Mouse (Mus musculus) yolk sac, embryonic 10.5 days (tissue): ENCODE data around the gene Kcnk7.

Experiments
- DNase-seq: peaks from one replicate; pipeline ENCODE4 v3.0.0-alpha.2; 2017; ENCODE audit warnings: low spot score

Kcnk7 gene

DNA sequence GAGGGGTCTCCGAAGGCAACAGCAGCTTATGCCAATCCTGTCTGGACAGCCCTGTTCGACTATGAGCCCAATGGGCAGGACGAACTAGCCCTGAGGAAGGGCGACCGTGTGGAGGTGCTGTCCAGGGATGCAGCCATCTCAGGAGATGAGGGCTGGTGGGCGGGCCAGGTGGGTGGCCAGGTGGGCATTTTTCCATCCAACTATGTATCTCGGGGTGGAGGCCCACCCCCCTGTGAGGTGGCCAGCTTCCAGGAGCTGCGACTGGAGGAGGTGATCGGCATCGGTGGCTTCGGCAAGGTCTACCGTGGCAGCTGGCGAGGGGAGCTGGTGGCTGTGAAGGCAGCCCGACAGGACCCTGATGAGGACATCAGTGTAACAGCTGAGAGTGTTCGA lies 13.8 kb upstream of the Kcnk7 start:
- no peak for DNase-seq

DNA sequence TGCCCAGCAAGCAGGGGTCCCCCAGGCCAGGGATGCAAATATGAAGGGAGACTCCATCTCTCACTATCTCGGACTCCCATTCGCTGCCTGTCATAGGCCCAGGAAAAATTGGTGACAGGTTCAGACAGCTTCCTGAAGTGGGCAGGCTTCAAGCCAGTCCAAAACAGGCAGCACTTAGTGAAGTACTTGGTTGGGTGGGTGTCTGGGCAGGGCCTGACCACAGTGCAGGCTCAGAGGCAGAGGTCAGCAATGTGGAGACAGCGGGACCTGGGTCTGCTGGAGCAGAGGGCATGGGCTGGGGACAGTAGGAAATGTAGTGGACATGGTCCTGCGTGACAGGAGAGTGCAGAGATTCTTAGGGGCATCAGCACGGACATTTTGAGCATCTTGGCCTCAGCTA lies 12.6 kb upstream of the Kcnk7 start:
- no peak for DNase-seq

DNA sequence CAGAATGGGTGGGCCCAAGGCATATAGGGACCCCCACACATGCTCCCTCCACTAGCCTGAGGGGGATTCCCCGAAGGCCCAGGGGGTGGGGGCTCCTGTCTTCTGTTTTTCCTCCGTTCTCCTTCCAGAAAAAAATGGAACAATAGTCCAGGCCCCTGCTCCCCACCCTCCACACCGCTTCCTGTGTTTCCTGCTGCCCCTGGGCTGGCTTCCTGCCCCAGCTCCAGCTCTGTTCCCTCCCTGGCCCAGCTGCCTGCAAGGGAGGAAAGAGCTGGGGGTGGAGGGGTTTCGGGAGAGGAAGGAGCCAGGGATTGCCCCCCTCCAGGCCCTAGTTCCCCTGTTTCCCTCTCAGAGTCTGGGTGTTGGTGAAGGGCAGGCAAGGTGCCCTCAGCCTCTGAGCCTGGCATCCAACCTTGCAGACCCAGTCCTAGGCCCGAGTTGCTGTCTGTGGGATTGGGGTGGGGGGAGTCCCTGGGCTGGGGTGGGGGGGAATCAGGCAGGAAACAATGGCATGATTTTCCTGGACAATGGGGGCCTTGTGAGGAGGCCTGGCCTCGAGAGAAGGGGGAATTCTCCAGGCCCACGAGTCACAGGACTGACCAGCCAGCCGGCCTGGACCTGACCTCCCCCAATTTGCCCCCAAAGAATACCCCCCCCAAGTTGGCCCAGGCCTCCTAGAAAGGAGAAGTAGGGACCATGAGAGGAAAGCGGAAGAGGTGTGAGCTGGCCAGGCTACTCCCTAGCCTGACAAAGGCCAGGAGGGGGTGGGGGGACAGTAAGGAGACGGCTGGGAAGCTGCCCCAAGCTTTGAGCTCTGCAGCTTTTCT lies 11.9 kb upstream of the Kcnk7 start:
- no peak for DNase-seq

DNA sequence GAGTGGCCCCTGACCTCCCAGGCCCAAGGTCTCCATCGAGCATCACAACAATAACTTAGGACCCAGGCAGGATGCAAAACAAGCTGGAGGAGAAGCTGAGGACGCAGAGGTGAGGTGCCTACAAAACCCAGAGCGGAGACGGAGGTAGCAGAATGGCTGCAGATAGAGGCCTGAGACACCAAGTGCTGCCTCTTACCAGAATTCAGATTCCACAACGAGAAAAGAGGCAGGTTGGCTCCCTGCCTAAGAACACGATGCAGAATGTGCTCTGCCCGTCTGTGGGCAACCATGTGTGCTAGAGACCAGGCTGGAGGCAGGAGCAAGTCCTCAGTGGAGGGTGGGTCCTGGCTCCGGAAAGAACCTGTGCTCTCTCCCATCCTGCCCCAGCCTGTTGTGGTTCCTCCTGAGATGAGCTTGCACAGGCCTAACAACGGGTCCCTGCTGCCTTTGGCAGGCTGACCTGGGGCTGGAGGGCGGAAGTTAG lies 11.2 kb upstream of the Kcnk7 start:
- no peak for DNase-seq

DNA sequence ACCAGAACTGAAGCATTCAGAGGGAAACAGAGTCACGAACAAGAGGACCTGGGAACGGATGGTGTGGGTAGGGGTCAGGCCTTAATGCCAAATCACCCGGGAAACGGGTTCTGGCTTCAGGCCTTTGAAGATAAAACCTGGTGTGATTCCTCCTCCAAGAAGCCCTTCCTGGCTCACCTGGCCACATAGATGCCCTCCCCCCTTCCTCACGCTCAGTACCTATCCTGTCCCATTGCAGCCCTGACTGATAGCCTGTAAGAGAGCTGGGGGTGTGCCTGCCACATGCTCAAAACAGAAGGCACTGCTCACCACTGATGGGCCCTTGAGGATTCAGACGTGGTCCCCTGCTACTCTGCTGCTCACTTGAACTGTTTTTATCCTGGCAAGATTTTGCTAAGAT lies 10.4 kb upstream of the Kcnk7 start:
- no peak for DNase-seq

DNA sequence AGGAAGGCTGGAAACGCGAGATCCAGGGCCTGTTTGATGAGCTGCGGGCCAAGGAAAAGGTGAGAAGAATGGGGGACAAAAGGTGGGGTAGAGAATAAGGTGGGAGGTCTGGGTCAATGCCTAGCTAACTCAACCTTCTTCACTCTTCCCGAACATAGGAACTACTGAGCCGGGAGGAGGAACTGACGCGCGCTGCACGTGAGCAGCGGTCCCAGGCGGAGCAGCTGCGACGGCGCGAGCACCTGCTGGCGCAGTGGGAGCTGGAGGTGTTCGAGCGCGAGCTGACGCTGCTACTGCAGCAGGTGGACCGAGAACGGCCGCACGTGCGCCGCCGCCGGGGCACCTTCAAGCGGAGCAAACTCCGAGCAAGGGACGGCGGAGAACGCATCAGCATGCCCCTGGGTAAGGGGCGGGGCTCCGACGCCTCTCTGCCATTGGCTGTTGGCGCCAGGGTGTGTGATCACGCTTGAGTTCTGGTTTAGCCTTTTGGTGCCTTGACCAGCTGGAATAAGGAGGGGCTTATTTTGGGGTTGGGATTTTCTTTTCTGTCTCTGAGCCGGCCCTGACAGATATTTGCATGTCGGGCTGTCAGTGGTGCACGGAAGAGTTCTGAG lies 8.2 kb upstream of the Kcnk7 start:
- no peak for DNase-seq

DNA sequence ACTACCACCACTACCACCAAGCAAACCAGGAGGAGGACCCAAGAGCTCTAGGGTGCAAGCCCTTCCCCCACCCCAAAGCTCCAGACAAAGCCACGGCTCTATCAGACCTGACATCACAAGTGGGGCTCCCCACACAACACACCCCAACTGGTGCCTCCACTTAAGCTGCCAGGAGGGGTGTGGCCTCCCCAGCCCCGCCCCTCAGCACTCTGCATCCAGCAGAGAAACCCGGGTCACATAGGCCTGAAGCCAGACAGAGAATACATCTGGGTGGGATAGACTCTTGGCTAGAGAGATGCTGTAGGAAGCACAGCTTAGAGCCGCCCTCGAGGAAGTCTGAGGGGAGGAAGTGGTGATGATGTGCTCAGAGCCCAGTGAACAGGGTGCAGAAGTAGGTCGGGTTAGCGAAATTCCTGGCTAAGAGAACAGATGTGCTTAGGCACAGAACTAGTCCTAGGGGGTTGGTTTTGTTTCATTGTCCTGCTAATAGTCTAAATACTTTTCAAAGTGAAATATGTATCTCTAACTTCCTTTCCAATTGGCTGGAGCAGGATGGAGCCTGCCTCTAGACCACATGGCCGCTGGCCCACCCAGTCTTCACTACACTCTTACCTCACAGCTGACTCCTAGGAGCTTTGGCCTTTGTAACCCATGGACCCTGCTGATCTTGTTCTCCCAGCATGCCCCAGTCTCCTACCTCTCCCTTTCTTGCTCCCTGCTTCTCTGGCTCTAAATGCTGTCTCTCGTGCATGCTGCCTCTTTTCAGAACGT lies 819 bp downstream of the Kcnk7 start:
- no peak for DNase-seq

DNA sequence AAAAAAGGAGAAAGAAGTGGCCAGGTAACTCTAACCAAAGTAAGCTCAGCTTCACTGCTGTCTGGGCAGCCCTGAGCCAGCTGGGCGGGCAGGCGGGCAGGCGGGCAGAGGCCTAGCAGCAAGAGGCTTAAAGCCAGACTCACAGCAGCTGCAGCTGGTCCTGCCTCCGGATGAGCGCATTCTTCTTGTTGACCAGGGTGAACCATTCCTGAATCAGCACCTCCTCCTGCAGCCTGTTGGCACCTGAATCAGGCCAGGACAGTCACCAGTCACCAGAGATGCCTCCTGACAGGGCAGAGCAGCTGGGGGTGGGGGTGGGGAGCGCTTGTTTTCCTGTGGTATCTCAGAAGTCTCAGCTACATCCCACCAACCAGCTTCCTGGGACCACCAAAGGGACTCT lies 5.9 kb downstream of the Kcnk7 start:
- no peak for DNase-seq

DNA sequence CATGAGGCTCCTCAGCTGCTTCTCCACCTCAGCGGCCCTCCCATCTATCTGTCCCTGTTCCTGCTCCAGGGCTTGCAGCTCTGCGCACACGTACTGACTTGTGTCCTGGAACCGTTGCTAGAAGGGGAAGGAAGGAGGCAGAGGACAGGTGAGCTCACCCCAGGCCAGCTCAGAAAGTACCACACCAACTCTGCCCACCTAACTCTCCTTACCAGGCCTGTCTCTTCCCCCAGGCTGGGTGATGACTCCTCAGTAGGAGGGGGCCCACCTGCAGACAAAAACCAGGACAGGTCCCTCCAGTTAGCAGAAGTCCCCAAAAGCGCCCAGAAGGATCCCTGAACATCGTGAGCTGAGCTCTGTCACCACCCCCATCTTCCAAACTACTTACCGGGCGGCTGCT lies 6.4 kb downstream of the Kcnk7 start:
- DNase-seq = no peak

DNA sequence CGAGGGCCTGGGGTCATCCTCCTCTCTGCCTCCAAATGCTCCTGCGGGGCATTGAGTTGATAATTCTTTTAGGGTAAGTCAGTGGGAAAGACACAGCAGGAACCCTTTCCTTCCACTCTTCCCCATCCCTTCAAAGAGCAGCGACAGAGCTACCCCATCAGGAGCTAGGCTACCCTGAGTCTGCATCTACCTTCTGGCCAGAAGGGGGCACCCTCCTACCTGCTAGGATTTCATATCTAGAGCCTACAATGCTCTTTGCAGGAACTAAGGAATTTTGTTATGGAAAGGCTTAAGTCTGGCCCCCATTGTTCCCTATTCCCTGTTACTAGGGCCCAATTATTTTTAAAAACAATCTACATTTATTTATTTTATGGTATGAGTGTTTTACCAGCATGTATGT lies 7.1 kb downstream of the Kcnk7 start:
- no peak for DNase-seq

DNA sequence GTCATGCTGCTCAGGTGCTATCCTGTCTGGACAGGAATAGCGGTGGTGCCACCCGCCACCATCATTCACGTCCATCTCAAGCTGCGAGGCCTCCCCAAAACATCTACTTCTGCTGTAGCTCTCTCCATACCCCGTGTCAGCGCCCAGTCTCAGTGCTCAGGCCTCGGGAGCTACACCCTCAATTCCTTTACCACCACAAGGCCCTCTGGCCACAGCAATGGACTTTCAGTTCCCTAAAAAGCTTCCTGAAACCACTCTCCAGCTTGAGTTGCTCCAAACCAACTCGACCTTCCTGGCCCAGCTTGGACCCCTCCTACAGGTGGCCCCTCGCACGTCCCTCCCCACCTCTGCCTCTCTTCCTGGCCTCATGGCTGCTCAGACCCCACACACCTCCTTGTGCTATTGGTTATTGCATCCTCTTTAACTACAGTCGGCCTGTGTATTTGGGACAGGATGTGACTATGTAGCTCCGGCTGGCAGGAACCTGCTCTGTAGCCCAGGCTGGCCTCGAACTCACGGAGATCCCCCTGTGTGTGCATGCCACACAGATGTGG lies 7.8 kb downstream of the Kcnk7 start:
- DNase-seq = no peak

DNA sequence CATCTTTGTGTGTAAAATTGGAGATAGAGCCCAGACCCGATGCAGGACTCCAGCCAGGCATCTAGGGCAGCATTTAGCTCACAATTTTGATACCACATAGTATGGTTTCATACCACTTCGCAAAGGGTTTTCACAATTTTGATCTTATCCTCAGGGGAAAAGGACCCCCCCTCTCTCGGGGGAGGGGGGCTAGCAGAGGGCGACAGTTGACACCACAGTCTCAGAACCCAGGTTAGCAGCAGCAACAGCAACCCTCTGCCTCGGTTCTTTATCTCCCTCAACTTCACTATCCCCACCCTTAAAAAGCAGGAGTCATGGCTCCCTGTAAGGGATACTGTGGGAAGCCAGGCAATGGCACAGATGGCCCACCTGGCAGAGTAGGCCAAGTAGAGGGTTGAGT lies 9.1 kb downstream of the Kcnk7 start:
- no peak for DNase-seq

DNA sequence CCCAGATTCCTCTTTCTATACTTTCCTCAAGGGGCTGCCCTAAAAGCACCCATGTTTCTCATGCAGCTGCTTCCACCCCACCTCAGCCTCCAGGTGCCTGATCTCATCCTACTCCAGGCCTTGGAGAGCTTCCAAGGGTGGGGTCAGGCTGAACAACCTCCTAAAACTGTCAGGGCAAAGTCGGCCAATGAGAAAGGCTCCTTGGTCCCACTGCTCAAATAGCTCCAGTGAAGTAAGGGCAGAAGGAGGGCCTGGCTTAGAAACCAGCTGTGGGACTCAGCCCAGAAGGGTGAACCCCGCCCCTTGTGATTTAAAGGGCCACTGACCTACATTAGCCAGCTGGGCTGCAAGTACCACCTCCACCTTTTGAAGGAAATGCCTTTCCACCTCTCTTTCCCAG lies 9.6 kb downstream of the Kcnk7 start:
- peak; percentile 36 for DNase-seq

DNA sequence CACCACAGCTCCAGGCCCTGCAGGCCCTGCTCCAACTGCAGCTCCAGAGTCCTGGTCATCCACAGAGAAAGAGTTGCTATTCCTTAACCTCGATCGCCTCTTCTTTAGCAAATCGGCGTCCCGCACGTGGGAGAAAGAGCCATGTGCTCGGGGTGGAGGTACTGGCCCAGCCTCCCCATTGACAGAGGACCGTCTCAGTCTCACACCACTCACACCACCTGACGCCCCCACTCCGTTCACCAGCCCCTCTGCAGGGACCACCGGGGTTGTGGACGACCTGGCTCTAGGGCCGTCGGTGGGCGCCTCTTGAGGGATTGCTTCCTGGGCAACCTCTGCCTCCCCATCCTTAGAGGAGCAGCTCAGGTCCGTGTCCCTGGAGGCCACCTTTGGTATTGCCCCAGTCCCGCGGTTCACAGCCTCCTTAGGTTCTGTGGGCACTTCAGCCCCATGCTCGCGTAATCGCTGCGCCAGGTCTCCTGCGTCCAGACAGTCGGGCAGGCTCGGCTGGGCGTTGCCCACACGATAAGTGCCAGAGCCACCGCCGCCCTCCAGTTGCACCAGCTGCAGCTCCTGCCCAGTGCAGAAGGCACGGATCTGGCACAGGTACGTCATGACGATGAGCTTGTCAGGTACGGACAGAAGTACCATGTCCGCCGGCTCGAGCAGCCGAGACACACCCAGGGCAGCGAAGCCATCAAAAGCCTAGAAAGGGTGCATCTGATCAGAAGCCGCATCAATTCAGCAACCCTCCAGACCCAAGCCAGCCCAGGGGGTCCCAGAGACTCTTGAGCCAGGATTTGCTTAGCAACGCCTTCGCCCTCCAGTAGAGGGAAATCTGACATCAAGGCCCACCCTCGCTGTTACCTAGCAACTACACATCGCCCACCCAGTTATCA lies 11.9 kb downstream of the Kcnk7 start:
- no peak for DNase-seq

DNA sequence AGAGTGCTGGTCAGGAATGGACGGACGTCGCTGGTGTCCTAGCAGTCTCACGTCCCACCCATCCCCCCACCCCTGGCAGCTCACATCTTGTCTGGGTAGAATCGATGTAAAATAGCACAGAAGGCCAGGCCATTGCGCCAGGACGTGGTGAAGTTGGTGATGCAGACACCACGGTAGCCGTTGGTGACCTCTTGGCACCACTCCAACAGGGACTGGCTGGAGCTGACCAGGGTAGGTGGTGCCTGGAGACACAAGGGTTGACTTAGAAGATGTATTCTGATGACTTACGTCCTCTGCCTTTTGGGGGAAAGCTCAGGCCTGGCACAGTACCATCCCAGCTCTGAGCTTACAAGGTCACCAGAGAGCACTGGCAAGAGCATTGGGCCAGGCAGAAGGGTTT lies 12.8 kb downstream of the Kcnk7 start:
- DNase-seq = no peak

DNA sequence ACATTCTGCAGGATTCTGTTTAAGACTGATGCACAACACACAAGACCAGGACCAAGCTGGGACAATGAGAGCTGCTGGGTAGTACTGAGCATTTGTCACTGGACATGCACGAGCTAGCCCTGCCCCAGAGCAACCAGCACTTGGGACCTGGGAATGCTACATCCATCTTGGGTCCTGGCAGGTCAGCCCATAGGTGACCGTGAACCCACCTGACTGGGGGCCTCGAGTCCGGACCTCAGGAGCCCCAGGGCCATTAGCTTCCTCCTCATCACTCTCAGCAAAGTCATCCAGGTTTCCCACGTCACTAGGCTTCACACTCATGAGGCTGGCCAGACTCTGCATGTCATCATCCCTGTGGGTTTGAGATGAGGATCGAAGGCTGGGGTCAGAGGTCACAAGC lies 17.1 kb downstream of the Kcnk7 start:
- DNase-seq = no peak

DNA sequence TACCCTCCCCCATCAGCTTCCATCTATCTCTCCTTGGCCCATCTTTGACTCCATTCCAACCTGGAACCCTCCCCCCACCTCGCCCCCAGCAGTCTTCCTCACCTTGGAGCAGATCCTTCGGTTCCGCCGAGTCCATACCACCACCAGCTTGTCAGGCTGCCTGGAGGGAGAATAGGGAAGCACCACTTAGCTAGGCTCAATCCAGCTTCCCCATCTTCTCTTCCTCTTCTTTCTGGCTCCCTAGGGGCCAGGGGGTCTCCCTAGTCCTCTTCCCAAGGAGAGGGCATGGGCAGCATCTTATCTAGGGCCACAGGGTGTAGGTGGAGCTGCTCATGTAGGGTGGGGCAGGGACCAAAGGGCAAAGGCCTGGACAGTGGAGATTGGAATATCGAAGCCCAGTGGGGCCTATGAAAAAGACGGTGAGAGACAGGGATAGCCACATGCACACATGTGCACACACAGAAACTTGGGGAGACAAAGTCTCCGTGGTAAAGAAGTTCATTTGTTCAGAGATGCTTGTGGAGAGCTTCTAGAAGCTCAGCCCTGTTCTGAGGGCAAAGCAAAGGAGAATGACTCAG lies 18.8 kb downstream of the Kcnk7 start:
- no peak for DNase-seq

DNA sequence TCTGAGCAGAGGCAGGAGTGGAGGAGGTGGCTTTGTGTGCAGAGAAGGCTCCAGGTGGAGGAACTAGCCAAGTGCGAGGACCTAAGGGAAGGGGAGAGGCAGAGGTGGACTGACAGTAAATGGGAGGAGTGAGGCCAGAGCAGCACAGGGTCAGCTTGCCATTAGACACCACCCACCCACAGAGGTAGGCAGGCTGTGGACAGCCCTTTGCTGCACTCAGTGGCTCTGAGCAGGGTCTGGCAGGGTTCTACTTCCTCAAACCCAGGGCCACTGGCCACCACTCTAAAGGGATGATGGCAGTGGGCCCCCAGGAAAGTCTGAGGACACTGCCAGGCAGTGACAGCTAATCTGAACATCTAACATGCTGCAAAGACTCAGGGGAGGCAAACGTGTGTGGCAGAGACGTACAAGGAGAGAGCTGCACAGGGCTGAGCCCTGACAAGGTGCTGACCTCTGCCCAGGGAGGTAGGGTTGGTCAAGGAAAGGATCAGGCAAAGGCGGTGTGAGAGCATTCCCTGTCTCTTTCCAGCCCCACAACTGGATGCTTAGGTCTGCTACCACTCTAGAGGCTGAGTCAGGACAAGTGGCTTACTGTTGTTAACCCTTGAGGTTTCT lies 19.9 kb downstream of the Kcnk7 start:
- DNase-seq = no peak

DNA sequence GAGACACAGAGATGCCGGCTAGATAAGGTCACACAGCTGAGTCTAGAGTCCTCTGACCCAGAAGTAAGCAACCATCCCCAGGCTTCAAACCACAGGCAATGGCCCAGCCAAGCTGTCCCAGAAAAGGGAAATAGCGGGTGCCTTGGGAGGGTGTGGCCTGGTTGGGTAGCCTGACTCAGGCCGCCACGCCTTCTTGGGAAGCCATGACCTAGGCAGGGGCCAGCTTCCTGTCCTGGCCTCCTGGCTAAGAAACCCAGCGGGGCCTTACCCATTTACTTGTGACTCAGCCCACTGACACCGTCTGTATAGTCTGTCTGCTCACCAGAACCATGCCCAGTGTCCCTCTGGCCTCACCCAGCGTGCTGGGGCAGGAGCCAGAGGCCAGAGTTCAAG lies 20.4 kb downstream of the Kcnk7 start:
- peak; percentile 58 for DNase-seq

DNA sequence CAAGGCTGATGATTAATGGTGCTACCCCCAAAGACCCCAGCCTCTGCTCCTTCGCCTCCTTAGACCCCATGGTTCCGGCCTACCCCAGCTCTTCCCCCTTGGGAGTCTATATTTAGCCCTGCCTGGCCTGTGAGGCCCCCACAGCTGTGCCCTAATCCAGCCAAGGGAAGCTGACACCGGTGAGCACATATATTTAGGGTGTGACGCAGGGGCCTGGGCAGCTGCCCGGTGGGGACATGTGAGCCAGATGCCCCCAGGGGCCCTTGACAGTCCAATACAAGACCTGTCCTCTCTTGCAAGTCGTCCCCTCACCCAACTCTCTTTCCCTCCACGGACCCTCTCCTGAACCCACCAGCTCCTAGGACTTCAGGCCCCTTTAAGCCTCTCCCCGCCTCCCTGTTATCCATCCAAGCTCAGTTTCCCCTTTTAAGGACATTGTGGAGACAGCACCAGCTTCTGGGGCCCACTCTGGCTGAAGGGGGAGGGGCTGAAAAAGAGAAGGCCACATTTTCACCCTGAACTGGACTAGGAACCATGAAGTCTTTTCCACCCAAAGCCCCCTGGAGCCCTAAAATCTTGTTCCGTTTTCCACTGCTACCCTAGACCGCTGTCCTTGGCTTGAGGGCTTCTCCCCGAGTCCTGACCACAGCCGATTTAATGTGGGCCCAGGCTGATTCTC lies 21.0 kb downstream of the Kcnk7 start:
- no peak for DNase-seq
